Mouse (Mus musculus) bone marrow macrophage, adult 2 months (primary cell): ENCODE measurements around the gene Abtb2.

Experiments
- CTCF ChIP-seq: IDR thresholded peaks from 2 replicates; pipeline ENCODE4 v1.5.1; 2012; ENCODE audit warnings: low read depth, mild to moderate bottlenecking, low read length, moderate library complexity
- POLR2A ChIP-seq: IDR thresholded peaks from 2 replicates; pipeline ENCODE4 v1.6.1; 2012; ENCODE audit warnings: mild to moderate bottlenecking, low read depth, low read length, borderline replicate concordance

- TF ChIP-seq CTCF (no peak), POLR2A (no peak)
These were observed 126.7 kb downstream of the Abtb2 start for GRCm38 (mm10) chr2:103692810-103693209.
